Mouse (Mus musculus) G1E (cell line): ENCODE data around the gene Camk1.

Experiments used
- CTCF ChIP-seq: IDR thresholded peaks from 2 replicates; pipeline ENCODE4 v1.5.1; 2012; ENCODE audit warnings: low read depth, low read length, inconsistent platforms, mixed read lengths
- GATA1 ChIP-seq: IDR thresholded peaks from 2 replicates; pipeline ENCODE4 v1.6.1; 2012; ENCODE audit warnings: borderline replicate concordance, low read length, inconsistent platforms, mixed read lengths
- GATA2 ChIP-seq: IDR thresholded peaks from 2 replicates; pipeline ENCODE4 v1.6.1; 2012; ENCODE audit warnings: low read depth, low read length, inconsistent platforms, borderline replicate concordance
- POLR2AphosphoS5 ChIP-seq: IDR thresholded peaks from 2 replicates; pipeline ENCODE4 v1.6.1; 2012; ENCODE audit warnings: low read depth, low read length, inconsistent platforms; ENCODE audit not compliant: insufficient replicate concordance

- TF ChIP-seq CTCF (no peak), GATA1 (no peak), POLR2AphosphoS5 (no peak), GATA2 (no peak)
These were observed 24.8 kb upstream of the Camk1 start for GRCm38 (mm10) chr6:113368577-113368976.
